Mouse (Mus musculus): ENCODE measurements around the gene Stx12.
"Not testable (repeated sequence)": the region's sequence is repeated elsewhere in the genome, so short reads cannot be mapped to it uniquely, and the experiment has no call there.

The Stx12 gene

GRCm38 (mm10) chr4:132884064-132884843 lies at the start of gene Stx12:
Stx12 (minus strand) TSS chr4:132884509.
- peak; percentile 81 to 85 for DNase-seq (ENCODE audit: low spot score in 2 of 2)

- no peak for DNase-seq (ENCODE audit: low spot score in 2 of 2)
These were observed 48.6 kb upstream of the Stx12 start for GRCm38 (mm10) chr4:132932752-132933404.

GRCm38 (mm10) chr4:132930784-132931183 lies 46.5 kb upstream of the Stx12 start:
- peak in 1 of 2 experiments; percentile 50 for DNase-seq (ENCODE audit: low spot score in 2 of 2)

- not testable (repeated sequence) for DNase-seq (ENCODE audit: low spot score in 2 of 2)
These were observed 42.2 kb upstream of the Stx12 start for GRCm38 (mm10) chr4:132926520-132926919.

GRCm38 (mm10) chr4:132922558-132923008 lies 38.3 kb upstream of the Stx12 start, which contains the start of gene Fam76a:
Fam76a (minus strand) TSS chr4:132922558.
- peak; percentile 100 for DNase-seq (ENCODE audit: low spot score in 2 of 2)

GRCm38 (mm10) chr4:132922061-132922530 lies 37.8 kb upstream of the Stx12 start:
- DNase-seq (ENCODE audit: low spot score in 2 of 2): no peak

- DNase-seq (ENCODE audit: low spot score in 2 of 2): no peak
These were observed 37.2 kb upstream of the Stx12 start for GRCm38 (mm10) chr4:132921488-132921887.

DNA sequence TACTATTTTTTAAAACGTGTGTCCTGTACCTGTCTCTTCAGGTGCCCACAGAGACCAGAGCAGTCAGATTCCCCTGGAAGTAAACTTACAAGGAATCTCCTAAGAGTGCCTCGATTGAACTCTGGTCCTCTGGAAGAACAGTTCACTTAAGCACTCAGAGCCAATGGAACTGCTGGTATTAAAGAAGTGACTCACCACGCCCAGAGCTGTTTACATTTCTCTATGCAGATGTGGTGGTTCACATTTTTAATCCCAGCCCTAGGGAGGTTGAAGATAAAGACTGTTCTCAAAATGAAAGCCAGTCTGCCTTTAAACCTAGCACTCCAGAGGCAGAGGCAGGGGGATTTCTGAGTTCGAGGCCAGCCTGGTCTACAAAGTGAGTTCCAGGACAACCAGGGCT lies 35.9 kb upstream of the Stx12 start:
- DNase-seq (ENCODE audit: low spot score in 2 of 2): no peak

DNA sequence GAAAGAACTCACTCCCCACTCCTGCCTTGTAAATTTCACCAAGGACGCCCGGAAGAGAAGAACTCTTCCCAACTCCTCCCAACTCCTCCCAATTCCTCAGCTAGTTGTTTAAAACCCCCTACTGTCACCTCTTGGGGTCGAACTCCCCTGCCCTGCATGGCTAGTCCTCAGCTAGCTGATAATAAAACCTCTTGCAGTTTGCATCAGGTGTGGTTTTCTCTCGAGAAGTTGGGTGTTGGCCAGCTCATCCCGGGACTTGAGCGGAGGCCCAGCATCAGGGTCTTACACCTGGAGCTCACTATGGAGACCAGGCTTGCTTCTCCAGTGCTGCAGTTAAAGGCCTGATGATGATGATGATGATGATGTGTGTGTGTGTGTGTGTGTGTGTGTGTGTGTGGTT lies 34.2 kb upstream of the Stx12 start:
- DNase-seq (ENCODE audit: low spot score in 2 of 2): not testable (repeated sequence)

- no peak for DNase-seq (ENCODE audit: low spot score in 2 of 2)
These were observed 27.8 kb upstream of the Stx12 start for GRCm38 (mm10) chr4:132912156-132912555.

- DNase-seq (ENCODE audit: low spot score in 2 of 2): no peak
These were observed 21.6 kb upstream of the Stx12 start for GRCm38 (mm10) chr4:132905843-132906360.

DNA sequence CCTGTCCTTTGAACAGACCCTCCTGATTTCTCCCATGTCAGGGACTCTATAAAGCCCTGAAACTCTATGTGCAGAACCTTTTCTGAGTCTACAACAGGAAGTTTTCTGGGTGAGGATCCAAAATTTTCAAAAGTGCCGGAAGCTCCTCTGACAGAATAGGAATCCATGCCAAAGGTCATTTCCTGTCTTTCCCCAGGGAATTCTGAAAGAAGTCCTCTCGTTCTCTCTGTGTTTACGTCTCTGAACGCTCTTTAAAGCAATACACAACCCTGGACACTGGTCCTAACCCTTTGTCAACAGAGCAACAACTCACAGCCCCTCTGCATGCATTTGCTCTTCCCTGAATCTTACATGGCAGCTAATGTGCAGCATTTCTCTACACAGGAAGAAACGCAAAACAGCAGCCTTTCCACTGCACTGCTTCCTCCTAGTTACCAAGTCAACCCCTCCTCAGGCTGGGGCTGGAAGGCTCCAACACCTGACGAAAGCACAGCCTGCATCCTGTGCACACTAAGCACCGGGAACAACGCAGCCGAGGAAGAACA lies 20.5 kb upstream of the Stx12 start:
- DNase-seq (ENCODE audit: low spot score in 2 of 2): no peak

DNA sequence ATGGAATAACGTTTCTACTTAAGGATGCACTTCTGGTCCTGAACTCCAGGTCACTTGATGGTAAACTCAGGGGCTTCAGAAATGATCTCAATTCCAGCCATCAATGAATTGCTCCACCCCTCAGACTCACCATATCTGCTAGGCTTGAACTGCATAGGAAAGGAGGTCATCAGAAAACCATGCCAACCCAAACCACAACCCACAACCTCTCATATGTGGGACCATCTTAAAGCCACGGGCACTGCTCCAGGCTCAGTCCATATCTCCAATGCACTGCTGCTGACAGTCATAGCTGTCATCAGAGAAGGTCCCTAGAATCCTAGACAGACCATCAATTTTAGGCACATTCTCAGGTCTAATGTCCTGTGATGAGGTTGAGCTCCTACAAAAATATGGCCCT lies 19.8 kb upstream of the Stx12 start:
- DNase-seq (ENCODE audit: low spot score in 2 of 2): no peak

DNA sequence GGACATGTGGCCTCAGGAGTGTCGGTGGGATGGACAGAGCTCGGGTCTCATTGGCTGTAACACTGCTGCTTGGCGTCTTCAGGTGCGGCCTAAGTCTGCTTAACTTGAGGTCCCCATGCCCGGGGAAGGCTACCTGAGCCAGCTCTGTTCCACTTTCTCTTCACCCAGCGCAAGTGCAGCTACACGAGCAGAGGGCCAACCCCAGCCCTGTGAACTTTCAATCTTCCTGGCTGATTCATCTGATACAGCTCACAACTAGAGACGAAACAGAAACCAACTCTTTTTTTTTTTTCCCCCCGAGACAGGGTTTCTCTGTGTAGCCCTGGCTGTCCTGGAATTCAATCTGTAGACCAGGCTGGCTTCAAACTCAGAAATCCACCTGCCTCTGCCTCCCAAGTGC lies 13.9 kb upstream of the Stx12 start:
- DNase-seq (ENCODE audit: low spot score in 2 of 2): no peak

GRCm38 (mm10) chr4:132894402-132894801 lies 10.1 kb upstream of the Stx12 start:
- no peak for DNase-seq (ENCODE audit: low spot score in 2 of 2)

DNA sequence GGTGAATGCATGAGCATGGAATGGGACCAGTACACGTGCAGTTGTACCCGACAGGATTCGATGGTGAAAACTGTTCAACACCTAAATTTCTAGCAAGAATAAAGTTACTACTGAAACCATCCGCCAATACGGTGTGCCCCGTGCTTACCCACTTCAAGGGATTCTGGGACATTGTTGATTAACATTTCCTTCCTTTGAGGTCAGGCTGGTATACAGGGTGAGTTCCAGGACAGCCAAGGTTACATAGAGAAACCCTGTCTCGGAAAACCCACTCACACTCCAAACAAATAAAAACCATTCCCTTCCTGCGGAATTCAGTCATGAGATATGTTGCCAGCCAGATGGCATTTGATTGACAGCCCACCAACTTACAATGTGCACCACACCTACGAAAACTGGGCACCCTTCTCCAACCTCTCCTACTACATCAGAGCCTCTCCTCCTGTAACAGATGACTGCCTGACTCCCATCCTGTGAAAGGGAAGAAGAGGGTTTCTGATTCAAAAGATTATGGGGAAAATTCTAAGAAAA lies 600 bp upstream of the Stx12 start:
- no peak for DNase-seq (ENCODE audit: low spot score in 2 of 2)

DNA sequence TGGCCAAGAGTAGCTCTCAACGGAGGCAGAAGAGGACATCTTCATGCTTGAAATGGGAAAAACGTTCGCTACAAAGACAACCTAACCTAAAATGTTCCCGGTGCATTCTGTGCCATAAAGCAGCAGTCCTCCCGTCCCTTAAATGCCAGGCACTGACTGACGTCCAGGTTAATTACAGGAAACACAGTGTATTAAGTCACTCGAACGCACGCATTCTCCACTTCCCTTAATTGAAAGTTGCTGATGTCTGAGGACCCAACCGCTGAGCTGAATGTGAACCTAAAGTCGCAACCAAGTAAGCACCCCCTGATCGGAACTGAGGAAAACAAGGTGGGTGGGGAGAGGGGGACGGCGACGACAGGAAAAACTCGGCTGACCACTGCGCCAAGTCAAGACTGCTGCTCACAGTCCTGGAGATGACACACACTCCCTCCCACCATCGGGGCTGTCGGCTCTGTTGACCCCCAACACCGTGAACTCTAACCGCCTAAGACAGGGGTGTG lies 697 bp downstream of the Stx12 start:
- peak; percentile 10 to 38 for DNase-seq (ENCODE audit: low spot score in 2 of 2)

GRCm38 (mm10) chr4:132874363-132875097 lies 9.8 kb downstream of the Stx12 start:
- DNase-seq (ENCODE audit: low spot score in 2 of 2): no peak

DNA sequence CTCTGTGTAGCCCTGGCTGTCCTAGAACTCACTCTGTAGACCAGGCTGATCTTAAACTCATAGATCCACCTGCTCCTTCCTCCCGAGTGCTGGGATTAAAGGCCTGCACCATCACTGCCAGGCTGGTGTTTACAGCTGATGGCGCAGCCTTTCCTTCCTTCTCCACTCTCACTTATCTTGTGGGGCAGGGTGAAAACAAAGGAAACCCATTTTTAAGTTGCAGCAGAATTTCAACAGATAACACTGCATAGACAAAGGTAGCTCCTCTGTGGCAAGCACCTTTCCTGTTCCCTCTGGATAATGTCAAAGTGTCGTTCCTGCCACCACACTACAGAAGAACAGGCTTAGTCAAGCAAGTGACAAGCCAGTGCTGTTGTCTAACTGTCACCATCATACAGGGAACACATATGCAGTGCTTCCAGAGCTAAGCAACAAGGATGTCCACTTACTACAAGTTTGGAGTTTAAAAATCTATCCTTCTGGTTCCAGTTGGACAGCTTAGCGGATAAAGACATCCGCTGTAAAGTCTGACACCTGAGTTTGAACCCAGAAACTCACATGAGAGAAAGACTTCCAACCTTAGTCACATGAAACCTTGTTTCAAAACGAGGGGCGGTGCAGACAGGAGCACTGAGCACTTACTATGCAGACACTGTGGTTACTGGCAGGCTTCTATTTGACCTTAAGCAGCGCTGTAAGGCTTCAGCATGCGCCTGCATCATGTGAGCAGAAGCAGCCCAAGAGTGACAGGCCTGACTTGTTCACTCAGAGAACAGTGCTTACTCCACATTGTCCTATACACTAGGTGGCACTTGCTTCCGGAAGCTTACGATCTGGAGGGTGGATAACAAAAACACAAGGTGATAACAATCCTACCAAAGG lies 10.6 kb downstream of the Stx12 start:
- DNase-seq (ENCODE audit: low spot score in 2 of 2): no peak

- no peak for DNase-seq (ENCODE audit: low spot score in 2 of 2)
These were observed 13.2 kb downstream of the Stx12 start for GRCm38 (mm10) chr4:132871116-132871515.
